ENCODE assay signal across 8 mouse cellular contexts in the genomic region with DNA sequence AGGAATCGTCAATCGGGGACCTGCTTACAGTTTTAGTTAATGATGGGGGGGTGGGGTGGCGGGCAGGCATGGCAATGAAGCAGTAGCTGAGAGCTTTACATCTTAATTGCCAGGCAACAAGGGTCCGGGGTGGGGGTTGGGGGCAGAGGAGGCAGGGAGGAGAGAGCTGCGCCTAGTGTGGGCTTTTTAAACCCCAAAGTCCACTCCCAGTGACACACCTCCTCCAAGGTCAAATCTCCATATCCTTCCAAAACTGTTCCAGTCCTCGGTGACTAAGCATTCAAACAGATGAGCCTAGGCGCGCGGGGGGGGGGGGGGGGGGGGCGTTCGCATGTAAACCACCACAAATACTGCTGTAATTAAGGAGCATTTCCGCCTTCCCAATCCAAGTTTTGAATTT. TPM values are rescaled to one million over a fixed set of nuclear protein-coding genes. Genes with fewer than 3 reads are reported as not detected.
DNase-seq lines count a peak whose midpoint lies in the region; ATAC-seq and TF ChIP-seq lines count a peak whose summit lies in the region.

No protein-coding gene starts in this region.

- H3K4me1 ChIP-seq in lung, embryonic 14.5 days (ENCODE audit: insufficient read depth): no peaks in the 10 kb centered on the region
- peaks cover 2% of the 10 kb centered on the region; the same call in 1 of the 2 replicates for H3K4me1 ChIP-seq in heart, embryonic 11.5 days (ENCODE audit: control insufficient read depth, insufficient read depth, low read length)
- peaks cover 7% of the 10 kb centered on the region for H3K4me1 ChIP-seq in limb, embryonic 10.5 days

- H3K9me3 ChIP-seq in lung, embryonic 14.5 days (ENCODE audit: low read depth, low read length): no peaks in the 10 kb centered on the region
- H3K9me3 ChIP-seq in heart, embryonic 11.5 days (replicated peaks; ENCODE audit: control insufficient read depth, low read length): no peaks in the 10 kb centered on the region
- H3K9me3 ChIP-seq in limb, embryonic 10.5 days (replicated peaks): no peaks in the 10 kb centered on the region

- 30% methylated on average over 7 of the region's 12 CpGs for WGBS in lung, embryonic 14.5 days
- WGBS in heart, embryonic 11.5 days (ENCODE audit: insufficient replicate concordance): 45% methylated on average over 6 of the region's 12 CpGs
- WGBS in limb, embryonic 10.5 days: 31% methylated on average over 8 of the region's 12 CpGs

- H3K27ac ChIP-seq in lung, embryonic 14.5 days (ENCODE audit: low read depth): peak overlapping the region; percentile 92
- H3K27ac ChIP-seq in heart, embryonic 11.5 days (ENCODE audit: low read depth, low read length): peak overlapping the region; percentile 93
- H3K27ac ChIP-seq in limb, embryonic 10.5 days: peak overlapping the region; percentile 91

- H3K36me3 ChIP-seq in lung, embryonic 14.5 days (ENCODE audit: insufficient read depth): peaks cover 18% of the 10 kb centered on the region
- H3K36me3 ChIP-seq in heart, embryonic 11.5 days (ENCODE audit: control insufficient read depth, insufficient read depth, low read length): peaks cover 2% of the 10 kb centered on the region; the same call in 1 of the 2 replicates
- peaks cover 15% of the 10 kb centered on the region for H3K36me3 ChIP-seq in limb, embryonic 10.5 days

- DNase-seq in lung, embryonic 14.5 days: no peak
- no peak for DNase-seq in lung, postnatal 14 days
- DNase-seq in cerebellum, adult 9-11 months: peak; percentile 47
- DNase-seq in limb, embryonic 10.5 days (ENCODE audit: low spot score): no peak
- no peak for DNase-seq in T-cell, adult 2 months (ENCODE audit: low spot score)
- DNase-seq in frontal cortex, postnatal 25 days (ENCODE audit: low spot score in 2 of 2): no peak

- no peaks in the 10 kb centered on the region for H3K27me3 ChIP-seq in lung, embryonic 14.5 days (ENCODE audit: insufficient read depth, low read length)
- no peaks in the 10 kb centered on the region for H3K27me3 ChIP-seq in heart, embryonic 11.5 days (ENCODE audit: control insufficient read depth, insufficient read depth, low read length)
- H3K27me3 ChIP-seq in limb, embryonic 10.5 days (ENCODE audit: low read depth, poor library complexity, severe bottlenecking): no peaks in the 10 kb centered on the region

- peak overlapping the region; percentile 88 for H3K4me3 ChIP-seq in lung, embryonic 14.5 days (ENCODE audit: low read depth, low read length)
- H3K4me3 ChIP-seq in heart, embryonic 11.5 days (ENCODE audit: low read depth, low read length): peak overlapping the region; percentile 95
- H3K4me3 ChIP-seq in limb, embryonic 10.5 days: peak overlapping the region; percentile 97

- peak; percentile 12; the same call in 1 of the 2 replicates for ATAC-seq in lung, embryonic 14.5 days (ENCODE audit: insufficient read depth)
- ATAC-seq in heart, embryonic 11.5 days (replicated peaks; ENCODE audit: insufficient number of reproducible peaks, low FRiP score, low TSS enrichment): no peak
- 0 out of 2 replicates have a peak, but pooled peaks have one; percentile 6 for ATAC-seq in monocyte, adult 5-6 weeks (replicated peaks; ENCODE audit: insufficient number of reproducible peaks, low FRiP score, low TSS enrichment, poor library complexity, severe bottlenecking)

- TF ChIP-seq CTCF in lung, embryonic 14.5 days (IDR thresholded peaks at IDR 0.05; ENCODE audit: low read depth): no peak

- peak overlapping the region; percentile 64 for H3K9ac ChIP-seq in lung, embryonic 14.5 days
- H3K9ac ChIP-seq in heart, embryonic 11.5 days (ENCODE audit: low read depth, low read length): peak overlapping the region; percentile 73; the same call in 1 of the 2 replicates

- H3K4me2 ChIP-seq in lung, embryonic 14.5 days: peak overlapping the region; percentile 62
- H3K4me2 ChIP-seq in heart, embryonic 11.5 days: peak overlapping the region; percentile 66

RNA-seq across cellular contexts. Expression of a gene that starts 0.5 kb away (rescaled TPM):
- polyA plus RNA-seq in lung, embryonic 14.5 days (2014; fragmentation: Nextera tagmentation; extraction: Ambion mirVana): 232 and 257 TPM in 2 replicates
- polyA plus RNA-seq in heart, embryonic 11.5 days (2014; fragmentation: Nextera tagmentation; extraction: Ambion mirVana): 201 and 216 TPM in 2 replicates
- 221 and 232 TPM in 2 replicates for polyA plus RNA-seq in limb, embryonic 10.5 days (2016; fragmentation: Nextera tagmentation; extraction: Ambion mirVana)
- total RNA-seq in monocyte, adult 5-6 weeks (2017): 46.0 to 74.1 TPM (median 73.9 TPM) in 3 replicates

RNA-seq across cellular contexts. Expression of a gene that starts 37.3 kb away (rescaled TPM):
- polyA plus RNA-seq in lung, embryonic 14.5 days (2014; fragmentation: Nextera tagmentation; extraction: Ambion mirVana): 621 and 650 TPM in 2 replicates
- polyA plus RNA-seq in heart, embryonic 11.5 days (2014; fragmentation: Nextera tagmentation; extraction: Ambion mirVana): 464 and 474 TPM in 2 replicates
- polyA plus RNA-seq in limb, embryonic 10.5 days (2016; fragmentation: Nextera tagmentation; extraction: Ambion mirVana): 656 and 733 TPM in 2 replicates
- 262 to 390 TPM (median 305 TPM) in 3 replicates for total RNA-seq in monocyte, adult 5-6 weeks (2017)
